Mouse (Mus musculus) CD4-positive naive resting alpha-beta T cell, adult 57 days (primary cell): ENCODE results near the gene Gm15155. TPM values are rescaled to one million over a fixed set of nuclear protein-coding genes. Genes with fewer than 3 reads are reported as not detected.

ENCODE experiments used
- total RNA-seq: library from RNA; stranded (reverse); gene quantifications from one replicate; pipeline ENCODE4 v1.2.4, GENCODE M21; 2023

Gene Gm15155
- not detected for total RNA-seq

DNA sequence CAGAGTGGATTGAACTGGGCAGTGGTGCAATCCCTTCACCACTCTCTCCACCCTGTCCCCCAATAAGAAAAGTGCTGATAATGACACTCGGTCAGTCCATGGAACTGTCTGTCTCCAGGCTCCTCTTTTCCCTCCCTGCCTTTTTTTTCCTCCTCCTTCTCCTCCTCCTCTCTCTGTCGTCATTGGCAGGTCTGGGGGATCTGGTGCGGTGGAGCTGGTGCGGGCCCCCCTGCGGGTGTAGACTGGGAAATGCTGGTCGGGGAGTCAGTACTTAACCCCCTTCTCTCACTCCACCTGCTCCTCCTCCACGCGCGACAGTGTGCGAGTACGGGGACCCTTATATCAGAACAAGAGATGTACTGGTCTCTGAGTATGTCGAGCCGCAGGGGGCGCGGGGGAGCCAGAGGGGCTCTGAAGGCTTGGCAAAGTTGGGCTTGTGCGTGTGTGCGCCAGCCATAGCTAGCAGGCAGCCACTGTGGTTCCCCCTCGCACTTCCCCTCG lies at the start of gene Gm15155:
TSS of gene Gm15155 (plus strand) at position 401 of the 501 bp plus-strand sequence.

DNA sequence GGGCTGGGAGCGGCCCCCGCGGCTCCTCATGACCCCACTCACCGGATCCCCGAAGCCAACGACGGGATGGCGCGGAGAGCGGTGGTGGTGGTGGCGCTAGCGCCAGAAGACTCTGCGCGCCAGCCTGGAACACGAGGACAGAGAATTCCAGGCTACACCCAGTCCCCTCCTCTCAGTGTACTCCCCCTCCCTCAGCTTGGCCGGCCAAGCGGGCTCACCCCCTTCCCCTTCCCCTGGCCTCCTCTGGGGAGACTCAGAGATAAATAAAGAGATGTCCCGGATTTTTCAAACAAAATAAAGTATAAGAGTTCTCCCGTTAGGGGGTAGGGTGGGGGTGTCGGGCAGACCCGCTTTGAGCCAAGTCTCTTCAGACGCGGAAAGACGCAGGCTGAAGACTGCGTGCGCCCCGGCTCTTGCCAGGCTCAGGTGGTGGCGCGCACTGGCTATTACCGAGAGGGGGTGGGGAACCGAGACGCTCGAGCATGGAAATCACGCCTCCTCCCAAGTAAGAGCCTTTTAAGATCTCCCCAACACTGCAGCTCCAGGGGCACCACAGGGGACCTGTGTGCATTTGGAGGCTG lies 750 bp upstream of the Gm15155 start, which contains the start of gene Ptchd1:
TSS of gene Ptchd1 (minus strand) at position 114 of the 581 bp plus-strand sequence.

Other genes with a start within 250 kb of the Gm15155 start
- not detected for gene Ptchd1, start 927 bp upstream of the Gm15155 start, total RNA-seq